Comparison of ENCODE assay signal across 13 mouse cellular contexts in genomic region chr1:178388802-178389201, GRCm38 (mm10).
"Had no signal": no experiment of that assay in that cellular context is flagged by ENCODE, and none has a peak within 500 bp of the region (broad histone marks: within the 10 kb centered on the region; RNA-seq: fewer than 3 reads in every experiment).

No protein-coding gene starts in this region.

- H3K27me3 ChIP-seq: liver, embryonic 15.5 days; midbrain, embryonic 13.5 days; neural tube, embryonic 12.5 days had no signal

- H3K36me3 ChIP-seq: limb, embryonic 10.5 days; liver, embryonic 15.5 days; midbrain, embryonic 13.5 days; neural tube, embryonic 12.5 days had no signal

- H3K9me3 ChIP-seq: limb, embryonic 10.5 days; liver, embryonic 15.5 days; midbrain, embryonic 13.5 days; neural tube, embryonic 12.5 days had no signal

- H3K4me3 ChIP-seq: left cerebral cortex, adult 2 months; limb, embryonic 10.5 days; liver, embryonic 15.5 days; midbrain, embryonic 13.5 days; neural tube, embryonic 12.5 days had no signal

- DNase-seq: kidney, postnatal 4 days; lung, adult 2 months; spleen, adult 18-20 months; thymus, adult 18-20 months; thymus, postnatal 14 days had no signal

- H3K4me1 ChIP-seq: limb, embryonic 10.5 days; midbrain, embryonic 13.5 days; neural tube, embryonic 12.5 days had no signal

- H3K9ac ChIP-seq: liver, embryonic 15.5 days; midbrain, embryonic 13.5 days; neural tube, embryonic 12.5 days had no signal

- H3K4me2 ChIP-seq: liver, embryonic 11.5 days; liver, embryonic 15.5 days; midbrain, embryonic 13.5 days; neural tube, embryonic 12.5 days had no signal

- ATAC-seq: lung, postnatal 0 days; midbrain, embryonic 13.5 days had no signal

- H3K27ac ChIP-seq: kidney, postnatal 0 days; left cerebral cortex, adult 2 months; limb, embryonic 10.5 days; liver, embryonic 15.5 days; midbrain, embryonic 13.5 days; neural tube, embryonic 12.5 days had no signal
